Mouse (Mus musculus) cerebellum, adult 2 months (tissue): Measurements from ENCODE around the gene Ecd.

ENCODE experiments used
- CTCF ChIP-seq: fragments of 200-500 bp; IDR thresholded peaks from 2 replicates; pipeline ENCODE4 v1.5.1; 2011; ENCODE audit warnings: low read depth, mild to moderate bottlenecking, control low read depth, low read length, moderate library complexity, borderline replicate concordance; ENCODE audit not compliant: insufficient read depth
- POLR2A ChIP-seq: fragments of 200-500 bp; IDR thresholded peaks from 2 replicates; pipeline ENCODE4 v1.6.1; 2011; ENCODE audit warnings: low read length, control low read depth, borderline replicate concordance; ENCODE audit not compliant: insufficient read depth

GRCm38 (mm10) chr14:20393205-20393913, 45.4 kb upstream of the Ecd start, which contains the start of gene Mrps16:
- peak; percentile 67 for TF ChIP-seq CTCF
- peak; percentile 68 for TF ChIP-seq POLR2A
